Mouse (Mus musculus) forebrain, embryonic 15.5 days (tissue): Measurements from ENCODE around the gene Fsip1. TPM values are rescaled to one million over a fixed set of nuclear protein-coding genes. Genes with fewer than 3 reads are reported as not detected.
A peak's percentile ranks its signal among the peaks of the same experiment; 100 is the strongest.
"Not testable (repeated sequence)": the region's sequence is repeated elsewhere in the genome, so short reads cannot be mapped to it uniquely, and the experiment has no call there.

ENCODE experiments used
- ATAC-seq: fragments of 200-750 bp; cut with Nextera tagmentation; replicated peaks from 2 replicates; pipeline ENCODE4 v1.8.0; 2017; ENCODE audit warnings: mild to moderate bottlenecking, moderate TSS enrichment, moderate library complexity
- H3K27ac ChIP-seq: fragments of 300-500 bp; sonication (generic); replicated peaks from 2 replicates; pipeline ENCODE4 v1.5.1; 2015; ENCODE audit warnings: mild to moderate bottlenecking, inconsistent platforms
- H3K27me3 ChIP-seq: fragments of 300-500 bp; sonication (generic); 2 replicates; pipeline ENCODE4 v1.6.1; 2015; ENCODE audit warnings: inconsistent platforms
- H3K36me3 ChIP-seq: fragments of 300-500 bp; sonication (generic); 2 replicates; pipeline ENCODE4 v1.6.1; 2015; ENCODE audit warnings: mild to moderate bottlenecking, inconsistent platforms
- H3K4me1 ChIP-seq: fragments of 300-500 bp; sonication (generic); 2 replicates; pipeline ENCODE4 v1.6.1; 2015; ENCODE audit warnings: inconsistent platforms
- H3K4me2 ChIP-seq: fragments of 300-500 bp; sonication (generic); replicated peaks from 2 replicates; pipeline ENCODE4 v1.6.1; 2015; ENCODE audit warnings: mild to moderate bottlenecking, inconsistent platforms
- H3K4me3 ChIP-seq: fragments of 300-500 bp; sonication (generic); 2 replicates; pipeline ENCODE4 v1.5.1; 2015; ENCODE audit warnings: mild to moderate bottlenecking, inconsistent platforms
- H3K9ac ChIP-seq: fragments of 300-500 bp; sonication (generic); replicated peaks from 2 replicates; pipeline ENCODE4 v1.6.1; 2015; ENCODE audit warnings: mild to moderate bottlenecking, inconsistent platforms
- H3K9me3 ChIP-seq: fragments of 300-500 bp; sonication (generic); 2 replicates; pipeline ENCODE4 v1.6.1; 2016; ENCODE audit warnings: inconsistent platforms
- WGBS: fragments of 180-500 bp; shearing (Covaris S2); methylation state at CpG from one replicate; pipeline ENCODE4 v1.1.7; 2015; ENCODE audit warnings: mixed read lengths; 5-methylcytosine and 5-hydroxymethylcytosine counted together
- polyA plus RNA-seq: library from polyadenylated mRNA; unstranded; fragments of >200 nt; fragmentation: Nextera tagmentation; extraction: Ambion mirVana; gene quantifications from 2 replicates; pipeline ENCODE4 v1.2.1, GENCODE M21; 2015

Fsip1 gene
- 3.3 TPM in 2 replicates for polyA plus RNA-seq

- peak; percentile 90 for ATAC-seq
- Histone ChIP-seq H3K27me3 (no peaks in the 10 kb centered on the region), H3K9me3 (no peaks in the 10 kb centered on the region), H3K4me3 (peak within 1 kb of the TSS; percentile 47), H3K4me2 (peak within 1 kb of the TSS; percentile 59), H3K36me3 (no peaks in the 10 kb centered on the region), H3K9ac (peak within 1 kb of the TSS; percentile 50), H3K27ac (0 out of 2 replicates have a peak within 1 kb of the TSS, but pooled peaks have one; percentile 23), H3K4me1 (peaks cover 11% of the 10 kb centered on the region; the same call in 1 of the 2 replicates)
- WGBS, result under 1% methylated on average over 25 of the region's 25 CpGs
Observed at GRCm38 (mm10) chr2:118256621-118257053, at the start of gene Fsip1. TSS of gene Fsip1 (minus strand) at chr2:118256966.

- no peak overlapping the region for H3K27ac ChIP-seq
- no peaks in the 10 kb centered on the region for H3K9me3 ChIP-seq
- no peak for ATAC-seq
- no peak overlapping the region for H3K4me3 ChIP-seq
- no peak overlapping the region for H3K4me2 ChIP-seq
- no peaks in the 10 kb centered on the region for H3K36me3 ChIP-seq
- no peak overlapping the region for H3K9ac ChIP-seq
- no peaks in the 10 kb centered on the region for H3K27me3 ChIP-seq
- WGBS, result 75% methylated on average over 3 of the region's 3 CpGs
- no peaks in the 10 kb centered on the region for H3K4me1 ChIP-seq
Observed at GRCm38 (mm10) chr2:118306522-118306895, 49.7 kb upstream of the Fsip1 start.

- 79% methylated on average over 7 of the region's 7 CpGs for WGBS
- ATAC-seq, result no peak
Observed at GRCm38 (mm10) chr2:118305827-118306521, 49.2 kb upstream of the Fsip1 start.

GRCm38 (mm10) chr2:118303456-118303855 is 46.7 kb upstream of the Fsip1 start:
- no peak overlapping the region for H3K9ac ChIP-seq
- no peaks in the 10 kb centered on the region for H3K4me1 ChIP-seq
- no peak overlapping the region for H3K4me3 ChIP-seq
- 84% methylated on average over 4 of the region's 4 CpGs for WGBS
- no peaks in the 10 kb centered on the region for H3K27me3 ChIP-seq
- no peaks in the 10 kb centered on the region for H3K9me3 ChIP-seq
- H3K4me2 ChIP-seq, result no peak overlapping the region
- no peak overlapping the region for H3K27ac ChIP-seq
- ATAC-seq, result no peak
- no peaks in the 10 kb centered on the region for H3K36me3 ChIP-seq

More at GRCm38 (mm10) chr2:118305827-118306521, 49.2 kb upstream of the Fsip1 start:
- Histone ChIP-seq H3K27me3 (no peaks in the 10 kb centered on the region), H3K36me3 (no peaks in the 10 kb centered on the region), H3K9ac (no peak overlapping the region), H3K4me2 (no peak overlapping the region), H3K27ac (no peak overlapping the region), H3K4me3 (no peak overlapping the region), H3K4me1 (no peaks in the 10 kb centered on the region), H3K9me3 (no peaks in the 10 kb centered on the region)

GRCm38 (mm10) chr2:118301656-118302055 is 44.9 kb upstream of the Fsip1 start:
- Histone ChIP-seq H3K9me3 (no peaks in the 10 kb centered on the region), H3K4me3 (no peak overlapping the region), H3K4me2 (no peak overlapping the region), H3K36me3 (no peaks in the 10 kb centered on the region), H3K9ac (no peak overlapping the region), H3K4me1 (no peaks in the 10 kb centered on the region), H3K27ac (no peak overlapping the region), H3K27me3 (no peaks in the 10 kb centered on the region)
- WGBS, result 62% methylated on average over 2 of the region's 2 CpGs
- ATAC-seq, result no peak

- Histone ChIP-seq H3K27ac (no peak overlapping the region), H3K9me3 (no peaks in the 10 kb centered on the region), H3K36me3 (no peaks in the 10 kb centered on the region), H3K27me3 (no peaks in the 10 kb centered on the region), H3K4me2 (no peak overlapping the region), H3K4me3 (no peak overlapping the region), H3K9ac (no peak overlapping the region), H3K4me1 (no peaks in the 10 kb centered on the region)
- WGBS, result 69% methylated on average over 8 of the region's 8 CpGs
- ATAC-seq, result no peak
Observed at GRCm38 (mm10) chr2:118301041-118301545, 44.3 kb upstream of the Fsip1 start.

- H3K27me3 ChIP-seq, result no peaks in the 10 kb centered on the region
- WGBS, result 94% methylated on average over 2 of the region's 2 CpGs
Observed at GRCm38 (mm10) chr2:118299981-118300380, 43.2 kb upstream of the Fsip1 start.

GRCm38 (mm10) chr2:118298601-118299000 is 41.8 kb upstream of the Fsip1 start:
- WGBS, result 64% methylated on average over 4 of the region's 4 CpGs
- H3K4me3 ChIP-seq, result no peak overlapping the region
- H3K27me3 ChIP-seq, result no peaks in the 10 kb centered on the region
- H3K4me2 ChIP-seq, result no peak overlapping the region
- H3K9me3 ChIP-seq, result no peaks in the 10 kb centered on the region
- peaks cover 9% of the 10 kb centered on the region for H3K4me1 ChIP-seq
- no peak for ATAC-seq
- no peaks in the 10 kb centered on the region for H3K36me3 ChIP-seq
- no peak overlapping the region for H3K27ac ChIP-seq
- H3K9ac ChIP-seq, result no peak overlapping the region

More at GRCm38 (mm10) chr2:118299981-118300380, 43.2 kb upstream of the Fsip1 start:
- no peak for ATAC-seq
- Histone ChIP-seq H3K27ac (no peak overlapping the region), H3K9me3 (no peaks in the 10 kb centered on the region), H3K4me2 (no peak overlapping the region), H3K4me3 (no peak overlapping the region), H3K9ac (no peak overlapping the region), H3K36me3 (no peaks in the 10 kb centered on the region), H3K4me1 (no peaks in the 10 kb centered on the region)

GRCm38 (mm10) chr2:118297966-118298365 is 41.2 kb upstream of the Fsip1 start:
- Histone ChIP-seq H3K4me1 (peaks cover 9% of the 10 kb centered on the region), H3K9ac (no peak overlapping the region), H3K9me3 (no peaks in the 10 kb centered on the region), H3K27ac (no peak overlapping the region), H3K27me3 (no peaks in the 10 kb centered on the region), H3K4me3 (no peak overlapping the region), H3K4me2 (no peak overlapping the region), H3K36me3 (no peaks in the 10 kb centered on the region)
- ATAC-seq, result no peak
- WGBS, result 75% methylated on average over 2 of the region's 2 CpGs

DNA sequence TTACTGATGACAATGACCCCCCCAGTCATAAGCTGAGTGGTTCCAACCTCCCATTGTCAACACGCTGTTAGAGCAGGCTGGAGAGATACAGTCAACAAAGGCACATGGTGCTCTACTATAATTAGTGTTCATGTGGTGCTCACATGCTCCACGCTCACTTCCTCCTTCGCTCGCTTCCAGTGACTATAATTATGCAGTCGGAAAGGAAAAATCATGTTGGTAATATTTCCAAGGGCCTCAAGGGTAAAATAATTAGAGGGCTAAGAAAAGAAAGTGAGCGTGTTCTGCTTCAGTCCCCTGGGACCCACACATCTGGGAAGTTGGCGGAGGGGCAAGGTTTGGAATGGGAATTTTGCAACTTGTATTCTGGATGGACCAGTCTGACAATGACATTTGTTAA is 38.7 kb upstream of the Fsip1 start:
- no peaks in the 10 kb centered on the region for H3K9me3 ChIP-seq
- H3K36me3 ChIP-seq, result no peaks in the 10 kb centered on the region
- H3K27ac ChIP-seq, result no peak overlapping the region
- no peak overlapping the region for H3K4me3 ChIP-seq
- 0 out of 2 replicates have a peak, but pooled peaks have one; percentile 38 for ATAC-seq
- no peak overlapping the region for H3K4me2 ChIP-seq
- no peak overlapping the region for H3K9ac ChIP-seq
- H3K4me1 ChIP-seq, result peaks cover 9% of the 10 kb centered on the region
- H3K27me3 ChIP-seq, result no peaks in the 10 kb centered on the region
- WGBS, result 79% methylated on average over 7 of the region's 7 CpGs

DNA sequence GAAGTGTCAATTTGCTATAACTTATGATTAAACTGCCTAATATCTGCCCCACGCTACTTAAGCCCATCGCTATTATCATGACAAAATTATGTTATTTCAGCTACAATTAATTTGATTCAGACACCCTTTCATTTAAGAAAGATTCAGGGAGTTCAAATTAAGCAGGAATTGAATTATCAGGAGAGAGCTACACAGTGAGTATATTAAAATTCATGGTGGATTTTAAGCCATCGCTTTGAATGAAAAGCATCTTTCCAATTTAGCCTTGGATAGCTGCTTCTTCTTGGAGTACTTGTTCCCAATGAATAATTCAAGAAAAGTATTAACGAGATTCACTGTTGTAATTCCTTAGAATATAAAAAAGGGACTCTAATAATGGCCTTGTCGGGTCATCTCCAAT is 36.8 kb upstream of the Fsip1 start:
- no peaks in the 10 kb centered on the region for H3K9me3 ChIP-seq
- no peak overlapping the region for H3K4me2 ChIP-seq
- H3K4me1 ChIP-seq, result peaks cover 9% of the 10 kb centered on the region
- no peak overlapping the region for H3K4me3 ChIP-seq
- no peak; the same call in 1 of the 2 replicates for ATAC-seq
- no peaks in the 10 kb centered on the region for H3K27me3 ChIP-seq
- H3K27ac ChIP-seq, result peak overlapping the region; percentile 23; the same call in 1 of the 2 replicates
- WGBS, result 37% methylated on average over 5 of the region's 5 CpGs
- H3K36me3 ChIP-seq, result no peaks in the 10 kb centered on the region
- H3K9ac ChIP-seq, result no peak overlapping the region

DNA sequence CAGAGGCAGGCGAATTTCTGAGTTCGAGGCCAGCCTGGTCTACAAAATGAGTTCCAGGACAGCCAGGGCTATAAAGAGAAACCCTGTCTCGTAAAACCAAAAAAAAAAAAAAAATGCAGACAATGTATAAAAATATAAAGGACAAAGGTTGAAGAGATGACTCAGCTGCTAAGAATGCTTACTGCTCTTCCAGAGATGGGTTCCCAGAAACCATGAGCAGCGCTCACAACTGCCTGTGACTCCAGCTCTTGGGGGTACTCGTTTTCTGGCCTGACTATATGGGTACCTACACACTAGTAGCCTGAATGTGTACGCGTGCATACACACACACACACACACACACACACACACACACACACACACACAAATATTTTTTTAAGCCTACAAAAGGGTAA is 32.3 kb upstream of the Fsip1 start:
- H3K9me3 ChIP-seq, H3K27me3 ChIP-seq, H3K9ac ChIP-seq, H3K27ac ChIP-seq, ATAC-seq, H3K4me3 ChIP-seq, H3K4me1 ChIP-seq, H3K4me2 ChIP-seq, H3K36me3 ChIP-seq: not testable (repeated sequence)
- WGBS, result 90% methylated on average over 7 of the region's 7 CpGs
